Mouse (Mus musculus) left cerebral cortex, postnatal 10 days (tissue): Measurements from ENCODE around the gene Hk1. TPM values are rescaled to one million over a fixed set of nuclear protein-coding genes. Genes with fewer than 3 reads are reported as not detected.

ENCODE experiments used
- total RNA-seq, 2 experiments: library from RNA; stranded (reverse); gene quantifications; 2 replicates each; pipeline ENCODE4 v1.2.3; 2021

Gene Hk1
- total RNA-seq, 2 experiments from 2014 or later, result 309 to 314 TPM

Other genes starting within 250 kb of the Hk1 start
- not detected for gene Neurog3, start 246.8 kb downstream of the Hk1 start, total RNA-seq
- 10 to 100 TPM; 61.7 to 62.4 TPM for gene Fam241b, start 236.0 kb downstream of the Hk1 start, total RNA-seq
- 1 to 10 TPM; 5.0 to 7.7 TPM for gene Tspan15, start 148.7 kb downstream of the Hk1 start, total RNA-seq
- under 1 TPM; 0.14 to 0.19 TPM for gene Tacr2, start 127.5 kb downstream of the Hk1 start, total RNA-seq
- 1 to 10 TPM; 5.8 to 5.9 TPM for gene Hkdc1, start 42.6 kb upstream of the Hk1 start, total RNA-seq
- gene 4930507D05Rik, start 69.6 kb upstream of the Hk1 start, total RNA-seq, result 1 to 10 TPM; 2.7 to 3.0 TPM
- 10 to 100 TPM; 20.8 to 25.6 TPM for gene Supv3l1, start 69.8 kb upstream of the Hk1 start, total RNA-seq
- gene Vps26a, start 106.9 kb upstream of the Hk1 start, total RNA-seq, result 10 to 100 TPM; 46.3 to 47.9 TPM
- 1 to 10 TPM; 6.5 to 9.5 TPM for gene Srgn, start 147.5 kb upstream of the Hk1 start, total RNA-seq
- 100 to 1,000 TPM; 140 to 143 TPM for gene Kif1bp, start 198.5 kb upstream of the Hk1 start, total RNA-seq
- gene Ddx21, start 222.4 kb upstream of the Hk1 start, total RNA-seq, result 10 to 100 TPM; 29.5 to 30.6 TPM